Mouse (Mus musculus) kidney, embryonic 14.5 days (tissue): ENCODE measurements at regions not wholly inside any gene's neighbourhood (a gene's known extent, or its start where the extent isn't known, plus 50 kb on each side); places are given as distances from the start of the nearest gene placed in this dataset.
A peak's percentile ranks its signal among the peaks of the same experiment; 100 is the strongest.

Experiments
- ATAC-seq: fragments of 200-750 bp; cut with Nextera tagmentation; 2 replicates; pipeline ENCODE4 v1.8.0; 2017; ENCODE audit warnings: moderate number of reproducible peaks, mild to moderate bottlenecking, moderate TSS enrichment, moderate library complexity; ENCODE audit not compliant: low FRiP score, low TSS enrichment
- H3K27ac ChIP-seq: fragments of 300-500 bp; sonication (generic); 2 replicates; pipeline ENCODE4 v1.5.1; 2014; ENCODE audit warnings: low read depth, mild to moderate bottlenecking, low read length, moderate library complexity, mixed read lengths
- H3K27me3 ChIP-seq: fragments of 300-500 bp; sonication (generic); 2 replicates; pipeline ENCODE4 v1.6.1; 2014; ENCODE audit warnings: mild to moderate bottlenecking, low read length; ENCODE audit not compliant: control insufficient read depth, insufficient read depth
- H3K36me3 ChIP-seq: fragments of 300-500 bp; sonication (generic); 2 replicates; pipeline ENCODE4 v1.6.1; 2014; ENCODE audit warnings: low read length, mixed read lengths; ENCODE audit not compliant: control insufficient read depth, insufficient read depth
- H3K4me1 ChIP-seq: fragments of 300-500 bp; sonication (generic); 2 replicates; pipeline ENCODE4 v1.6.1; 2014; ENCODE audit warnings: low read length, mixed read lengths; ENCODE audit not compliant: control insufficient read depth, insufficient read depth
- H3K4me2 ChIP-seq: fragments of 300-500 bp; sonication (generic); replicated peaks from 2 replicates; pipeline ENCODE4 v1.6.1; 2014; ENCODE audit warnings: low read depth, mild to moderate bottlenecking, low read length
- H3K4me3 ChIP-seq: fragments of 300-500 bp; sonication (generic); 2 replicates; pipeline ENCODE4 v1.5.1; 2014; ENCODE audit warnings: mild to moderate bottlenecking, low read length
- H3K9ac ChIP-seq: fragments of 300-500 bp; sonication (generic); 2 replicates; pipeline ENCODE4 v1.6.1; 2014; ENCODE audit warnings: low read depth, mild to moderate bottlenecking, low read length, moderate library complexity
- H3K9me3 ChIP-seq: fragments of 300-500 bp; sonication (generic); 2 replicates; pipeline ENCODE4 v1.6.1; 2016; ENCODE audit warnings: low read length; ENCODE audit not compliant: control insufficient read depth
- WGBS: fragments of 180-500 bp; shearing (Covaris S2); extraction: QIAGEN DNeasy Blood & Tissue Kit; methylation state at CpG from one replicate; pipeline ENCODE4 v1.1.7; 2014; 5-methylcytosine and 5-hydroxymethylcytosine counted together

DNA sequence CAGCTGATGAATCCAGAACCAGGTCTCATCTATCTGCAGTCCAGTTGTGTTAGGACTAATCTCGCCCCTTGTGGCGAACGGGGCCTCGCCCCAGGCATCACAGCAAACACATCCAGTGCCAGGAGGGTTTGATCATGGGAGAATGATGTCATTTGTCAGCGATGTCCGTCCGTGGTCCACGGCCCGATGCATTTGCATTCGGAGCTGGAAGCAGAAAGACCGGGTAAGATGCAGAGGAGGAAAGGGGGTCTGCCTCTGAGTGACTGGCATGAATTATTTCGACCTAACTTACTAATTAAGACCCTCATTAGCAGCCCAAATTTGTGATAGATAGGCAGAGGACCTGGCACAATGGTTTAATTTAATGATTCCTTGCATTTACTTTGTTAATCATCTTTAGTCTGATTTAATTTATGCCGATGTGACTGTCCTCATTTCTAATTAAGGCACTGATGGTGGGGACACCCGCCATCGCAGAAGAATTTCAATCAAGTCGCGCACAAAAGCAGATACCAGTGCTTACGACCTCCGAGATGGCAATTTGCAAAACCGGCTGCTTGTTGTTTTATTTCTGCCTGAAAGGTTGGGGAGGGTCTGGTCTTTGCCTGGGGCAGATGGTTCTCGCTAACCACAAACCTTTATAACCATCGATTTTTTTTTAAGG is 141.9 kb downstream of the Cryba4 start:
- Histone ChIP-seq H3K9me3 (no peaks in the 10 kb centered on the region), H3K4me2 (no peak overlapping the region), H3K27ac (no peak overlapping the region), H3K4me3 (no peak overlapping the region), H3K9ac (no peak overlapping the region), H3K27me3 (no peaks in the 10 kb centered on the region), H3K4me1 (no peaks in the 10 kb centered on the region), H3K36me3 (no peaks in the 10 kb centered on the region)
- no peak for ATAC-seq
- WGBS = 64% methylated on average over 22 of the region's 22 CpGs

DNA sequence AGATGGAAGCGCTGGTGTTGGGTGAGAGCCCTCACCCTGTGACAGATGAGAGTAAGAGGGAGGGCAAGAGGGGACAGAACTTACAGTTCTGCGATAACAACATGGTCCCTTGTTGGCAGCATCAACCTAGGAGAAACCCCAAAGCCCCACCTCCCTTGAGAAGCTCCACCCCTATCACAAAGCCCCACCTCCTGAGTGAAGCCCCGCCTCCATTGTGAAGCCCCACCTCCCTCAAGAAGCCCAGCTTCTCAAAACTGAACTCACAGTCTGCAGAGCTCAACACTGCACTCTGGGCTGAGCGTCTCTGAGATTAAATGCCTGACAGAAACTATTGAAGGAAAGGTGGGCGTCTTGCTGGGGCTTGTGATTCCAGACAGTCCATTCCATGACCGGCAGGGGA is 131.6 kb downstream of the Cryba4 start:
- H3K4me1 ChIP-seq = peaks cover 2% of the 10 kb centered on the region; the same call in 1 of the 2 replicates
- no peak overlapping the region for H3K27ac ChIP-seq
- no peaks in the 10 kb centered on the region for H3K36me3 ChIP-seq
- 61% methylated on average over 6 of the region's 6 CpGs for WGBS
- H3K27me3 ChIP-seq = no peaks in the 10 kb centered on the region
- no peak for ATAC-seq
- no peak overlapping the region for H3K4me3 ChIP-seq
- H3K9me3 ChIP-seq = no peaks in the 10 kb centered on the region
- no peak overlapping the region for H3K9ac ChIP-seq
- H3K4me2 ChIP-seq = no peak overlapping the region

DNA sequence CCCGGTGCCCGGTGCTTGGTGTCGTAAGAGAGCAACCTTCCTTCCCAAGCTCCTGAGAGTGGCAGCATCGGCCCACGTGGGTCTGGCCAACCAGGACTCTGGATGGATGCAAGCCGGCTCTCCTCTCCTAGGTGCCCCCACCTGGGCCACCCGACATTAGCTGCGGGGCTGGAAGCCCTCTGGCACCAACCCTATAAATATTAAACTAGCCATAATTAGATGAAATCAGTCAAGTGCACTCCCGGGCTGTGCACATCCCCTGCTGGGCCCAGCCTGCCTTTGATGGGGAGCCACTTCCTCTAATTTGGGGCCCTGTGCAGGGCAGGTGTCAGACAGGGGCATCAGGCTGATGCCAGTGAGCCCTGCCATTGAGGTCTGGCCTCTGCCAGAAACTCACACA is 130.8 kb downstream of the Cryba4 start:
- 50% methylated on average over 9 of the region's 9 CpGs for WGBS
- no peak overlapping the region for H3K4me3 ChIP-seq
- peak; percentile 63 for ATAC-seq
- no peaks in the 10 kb centered on the region for H3K27me3 ChIP-seq
- H3K4me1 ChIP-seq = peaks cover 2% of the 10 kb centered on the region; the same call in 1 of the 2 replicates
- no peak overlapping the region for H3K4me2 ChIP-seq
- H3K36me3 ChIP-seq = no peaks in the 10 kb centered on the region
- no peak overlapping the region for H3K9ac ChIP-seq
- no peak overlapping the region for H3K27ac ChIP-seq
- no peaks in the 10 kb centered on the region for H3K9me3 ChIP-seq

DNA sequence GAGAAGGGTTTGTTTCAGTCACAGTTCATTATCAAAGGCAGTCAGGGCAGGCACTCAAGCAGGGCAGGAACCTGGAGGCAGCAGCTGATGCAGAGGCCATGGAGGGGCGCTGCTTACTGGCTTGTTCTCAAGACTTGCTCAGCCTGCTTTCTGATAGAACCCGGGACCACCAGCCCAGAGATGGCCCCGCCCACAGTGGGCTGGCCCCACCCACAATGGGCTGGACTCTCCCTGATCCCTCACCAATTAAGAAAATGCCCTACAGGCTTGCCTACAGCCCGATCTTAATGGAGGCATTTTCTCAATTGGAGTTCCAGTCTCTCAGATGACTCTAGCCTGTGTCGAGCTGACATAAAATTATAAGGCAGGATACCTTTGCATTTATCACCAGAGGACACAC is 129.7 kb downstream of the Cryba4 start:
- no peak overlapping the region for H3K9ac ChIP-seq
- ATAC-seq = no peak; the same call in 1 of the 2 replicates
- H3K4me2 ChIP-seq = no peak overlapping the region
- H3K4me1 ChIP-seq = peaks cover 2% of the 10 kb centered on the region; the same call in 1 of the 2 replicates
- H3K27ac ChIP-seq = no peak overlapping the region
- WGBS = 11% methylated on average over 5 of the region's 5 CpGs
- no peaks in the 10 kb centered on the region for H3K9me3 ChIP-seq
- no peaks in the 10 kb centered on the region for H3K27me3 ChIP-seq
- H3K36me3 ChIP-seq = no peaks in the 10 kb centered on the region
- no peak overlapping the region for H3K4me3 ChIP-seq

DNA sequence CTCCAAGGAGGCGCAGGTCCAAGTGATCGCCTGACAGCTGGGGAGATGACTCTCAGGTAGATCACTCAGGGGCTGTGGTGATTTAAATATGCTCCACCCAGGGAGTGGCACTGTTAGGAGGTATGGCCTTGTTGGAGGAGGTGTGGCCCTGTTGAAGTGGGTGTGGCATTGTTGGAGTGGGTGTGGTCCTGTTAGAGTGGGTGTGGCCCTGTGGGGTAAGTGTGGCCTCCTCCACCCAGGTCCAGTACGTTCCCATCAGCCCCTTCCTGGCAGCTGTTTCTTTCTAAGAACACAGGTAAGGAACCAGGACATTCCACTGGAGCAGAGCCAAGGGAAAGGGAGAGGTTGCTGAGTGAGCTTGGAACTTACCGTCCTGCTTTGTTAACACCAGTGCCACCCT is 125.1 kb downstream of the Cryba4 start:
- H3K27ac ChIP-seq = no peak overlapping the region
- no peak overlapping the region for H3K4me3 ChIP-seq
- no peaks in the 10 kb centered on the region for H3K36me3 ChIP-seq
- H3K9ac ChIP-seq = no peak overlapping the region
- H3K9me3 ChIP-seq = no peaks in the 10 kb centered on the region
- H3K27me3 ChIP-seq = no peaks in the 10 kb centered on the region
- H3K4me1 ChIP-seq = no peaks in the 10 kb centered on the region
- ATAC-seq = no peak
- no peak overlapping the region for H3K4me2 ChIP-seq
- 74% methylated on average over 4 of the region's 4 CpGs for WGBS

DNA sequence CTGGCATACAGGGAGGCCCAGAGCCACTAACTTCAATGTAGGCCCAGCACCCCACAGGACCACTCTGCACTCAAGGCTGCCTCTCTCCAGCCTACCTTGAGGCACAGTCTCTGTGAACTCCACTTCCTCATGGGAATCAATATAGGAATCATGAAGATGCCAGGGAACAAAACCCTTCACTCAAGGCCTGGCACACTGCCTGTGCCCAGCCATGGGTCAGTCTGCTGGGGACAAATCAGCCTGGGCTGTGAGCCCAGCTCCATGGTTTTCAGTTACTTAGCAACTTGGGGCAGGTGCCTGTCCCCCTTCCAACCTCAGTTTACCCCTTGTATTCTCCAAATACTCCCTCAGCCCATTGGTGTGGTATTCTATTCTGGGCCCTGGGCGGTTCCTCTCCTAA is 119.6 kb downstream of the Cryba4 start:
- WGBS = 92% methylated on average over 1 of the region's 1 CpGs
- ATAC-seq = no peak
- Histone ChIP-seq H3K27me3 (no peaks in the 10 kb centered on the region), H3K9ac (no peak overlapping the region), H3K4me3 (no peak overlapping the region), H3K4me2 (no peak overlapping the region), H3K9me3 (no peaks in the 10 kb centered on the region), H3K36me3 (no peaks in the 10 kb centered on the region), H3K27ac (no peak overlapping the region), H3K4me1 (no peaks in the 10 kb centered on the region)

DNA sequence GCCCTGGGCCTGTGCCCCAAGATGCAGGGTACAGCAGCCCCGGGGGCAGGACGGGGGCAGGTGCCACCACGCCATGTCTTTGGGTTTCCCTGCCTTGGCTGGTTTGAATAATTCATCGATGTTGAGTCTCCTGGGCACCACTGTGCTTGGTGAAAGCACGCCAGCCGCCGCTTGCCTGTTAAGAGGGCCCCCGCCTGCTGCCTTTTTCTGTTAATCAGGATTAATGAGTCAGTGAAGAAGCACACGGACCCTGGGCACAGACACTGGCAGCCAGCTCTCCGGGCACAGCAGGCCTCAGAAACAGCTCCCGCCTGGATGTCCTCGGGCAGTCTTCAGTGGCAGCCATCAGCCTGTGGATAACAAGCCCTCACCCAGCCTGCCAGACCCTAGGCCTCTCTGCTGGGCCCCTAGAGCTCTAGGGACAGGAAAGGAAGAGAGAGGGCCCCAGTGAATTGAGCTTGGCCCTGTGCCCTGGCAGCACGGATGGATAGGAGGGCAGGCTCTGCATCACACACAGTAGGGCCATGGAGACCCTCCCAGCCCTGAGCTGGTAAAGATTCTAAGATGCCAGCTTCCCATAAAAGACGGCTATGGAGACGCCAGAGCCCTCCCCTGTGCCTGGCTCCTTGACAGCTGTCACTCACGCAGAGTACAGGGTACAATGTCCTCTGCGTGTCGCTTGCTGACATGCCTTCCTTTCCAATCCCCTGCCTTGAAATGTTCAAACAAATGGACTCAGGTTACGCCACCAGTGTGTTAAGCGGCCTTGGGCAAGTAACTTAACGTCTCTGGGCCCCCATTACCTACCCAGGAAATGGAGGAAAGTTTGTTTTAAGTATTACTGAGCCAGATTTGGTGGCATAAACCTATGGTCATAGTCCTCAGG is 118.4 kb downstream of the Cryba4 start:
- Histone ChIP-seq H3K27ac (no peak overlapping the region), H3K27me3 (no peaks in the 10 kb centered on the region), H3K9me3 (no peaks in the 10 kb centered on the region), H3K4me2 (no peak overlapping the region), H3K4me3 (no peak overlapping the region), H3K36me3 (no peaks in the 10 kb centered on the region), H3K4me1 (no peaks in the 10 kb centered on the region), H3K9ac (no peak overlapping the region)
- 81% methylated on average over 21 of the region's 21 CpGs for WGBS
- no peak for ATAC-seq

DNA sequence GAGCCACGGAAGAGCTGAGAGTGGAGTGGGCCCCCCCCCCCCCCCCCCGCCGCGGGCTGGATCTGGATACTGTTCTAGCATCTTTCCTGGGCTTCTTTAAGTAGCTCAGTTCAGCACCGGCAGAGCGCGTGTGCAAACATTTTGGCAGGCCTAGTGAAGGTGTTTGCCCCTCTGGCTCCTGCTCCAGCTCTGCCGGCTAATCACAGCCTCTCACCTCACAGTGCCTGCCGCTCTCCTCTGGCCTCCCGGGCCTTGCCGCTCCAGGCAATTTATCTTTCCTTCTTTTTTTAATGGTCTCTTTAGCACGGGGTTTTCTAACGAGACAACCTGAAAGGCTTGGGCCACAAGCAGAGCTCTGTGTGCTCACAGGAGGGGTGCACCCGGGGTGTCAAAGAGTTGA is 115.7 kb downstream of the Cryba4 start:
- no peak overlapping the region for H3K27ac ChIP-seq
- H3K9ac ChIP-seq = no peak overlapping the region
- 26% methylated on average over 12 of the region's 14 CpGs for WGBS
- H3K27me3 ChIP-seq = no peaks in the 10 kb centered on the region
- H3K4me3 ChIP-seq = no peak overlapping the region
- ATAC-seq = no peak
- H3K4me1 ChIP-seq = no peaks in the 10 kb centered on the region
- no peaks in the 10 kb centered on the region for H3K36me3 ChIP-seq
- no peak overlapping the region for H3K4me2 ChIP-seq
- no peaks in the 10 kb centered on the region for H3K9me3 ChIP-seq

DNA sequence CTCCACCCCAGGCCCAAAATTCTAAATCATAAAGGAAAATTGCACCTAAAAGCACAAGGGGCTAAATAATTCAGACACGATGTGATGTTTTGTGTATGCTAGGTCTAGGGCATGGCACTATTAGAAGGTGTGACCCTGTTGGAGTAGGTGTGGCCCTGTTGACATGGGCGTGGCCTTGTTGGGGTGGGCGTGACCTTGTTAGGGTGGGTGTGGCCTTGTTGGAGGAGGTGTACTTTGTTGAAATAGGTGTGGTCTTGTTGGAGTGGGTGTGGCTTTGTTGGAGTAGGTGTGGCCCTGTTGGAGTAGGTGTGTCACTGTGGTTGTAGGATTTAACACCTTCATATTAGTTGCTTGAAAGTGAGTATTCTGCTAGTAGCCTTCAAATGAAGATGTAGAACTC is 114.1 kb downstream of the Cryba4 start:
- Histone ChIP-seq H3K4me3 (no peak overlapping the region), H3K4me2 (no peak overlapping the region), H3K9ac (no peak overlapping the region), H3K27me3 (no peaks in the 10 kb centered on the region), H3K36me3 (no peaks in the 10 kb centered on the region), H3K9me3 (no peaks in the 10 kb centered on the region), H3K4me1 (no peaks in the 10 kb centered on the region), H3K27ac (no peak overlapping the region)
- ATAC-seq = no peak
- WGBS = 96% methylated on average over 3 of the region's 3 CpGs
